Mouse (Mus musculus): ENCODE measurements at regions not wholly inside any gene's neighbourhood (a gene's known extent, or its start where the extent isn't known, plus 50 kb on each side); places are given as distances from the start of the nearest gene placed in this dataset.

DNA sequence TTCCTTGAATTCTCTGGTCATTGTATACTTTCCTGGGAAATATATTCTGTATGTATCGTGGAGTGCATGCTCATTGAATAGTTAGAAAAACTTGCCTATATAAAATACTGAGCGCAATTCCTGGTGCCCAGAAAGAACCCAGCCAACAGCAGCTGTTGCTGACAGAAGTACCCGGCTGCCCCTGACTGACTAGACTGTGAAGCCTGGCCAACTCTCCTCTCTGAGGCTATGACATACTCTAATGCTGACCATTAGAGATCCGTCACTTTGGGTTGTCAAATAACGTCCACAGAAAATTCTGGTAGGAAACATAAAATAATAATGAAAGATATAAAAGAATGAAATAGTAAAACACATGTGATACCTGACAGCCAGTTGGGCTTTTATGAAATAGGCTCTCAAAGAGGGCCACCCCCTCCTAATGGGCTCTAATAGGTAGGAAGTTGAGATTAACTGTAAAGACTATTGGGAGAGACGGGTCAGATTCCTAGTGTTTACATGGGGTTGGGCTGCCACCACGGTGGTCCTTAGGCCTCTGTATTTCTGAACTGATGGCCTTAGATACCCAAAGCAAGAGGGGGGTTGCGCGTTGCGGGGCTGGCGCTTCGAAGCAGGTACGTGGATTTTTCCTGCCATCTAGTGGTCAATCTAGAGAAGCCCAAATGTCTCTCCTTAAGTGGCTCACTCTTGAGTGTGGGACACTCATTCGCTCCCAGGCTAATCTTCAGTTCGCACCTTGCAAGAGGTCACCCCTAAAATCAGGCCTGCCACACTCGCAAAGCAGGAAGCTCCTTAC is 53.0 kb upstream of the Mon1b start:
- peak; percentile 54 for DNase-seq

DNA sequence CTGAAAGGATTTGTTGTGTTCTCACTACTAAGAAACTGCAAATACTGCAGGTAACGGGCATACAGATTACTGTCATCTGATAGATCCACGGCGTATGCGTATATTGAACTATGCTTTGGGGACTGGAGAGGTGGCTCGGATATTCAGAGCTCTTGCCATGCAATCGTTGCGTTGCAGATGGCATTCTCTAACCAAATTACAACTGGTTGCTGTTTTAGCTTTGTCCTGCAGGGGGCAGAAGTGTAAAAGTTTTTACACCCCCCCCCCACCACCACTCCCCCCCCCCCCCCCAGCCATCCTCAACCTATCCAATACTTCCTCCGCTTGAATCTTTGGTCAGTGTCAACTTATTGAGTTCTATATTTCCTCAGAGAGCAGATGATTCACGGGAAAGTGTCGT is 51.6 kb upstream of the Mon1b start:
- no peak for DNase-seq
